Mouse (Mus musculus) erythroblast, adult 5-6 weeks (primary cell): ENCODE results near the gene Rps28. TPM values are rescaled to one million over a fixed set of nuclear protein-coding genes. Genes with fewer than 3 reads are reported as not detected.
A peak's percentile ranks its signal among the peaks of the same experiment; 100 is the strongest.

Experiments used
- ATAC-seq: replicated peaks from 2 replicates; pipeline ENCODE4 v1.8.0; 2016; ENCODE audit warnings: moderate number of reproducible peaks, mild to moderate bottlenecking, moderate TSS enrichment, inconsistent platforms; ENCODE audit not compliant: poor library complexity, low FRiP score, severe bottlenecking
- total RNA-seq, 2 experiments: library from RNA; stranded (forward) in 1 of 2; stranded (reverse) in 1 of 2; fragments of 150-400 nt in 1 of 2; fragments of 200-764, 138-1000 nt in 1 of 2; gene quantifications; 2 replicates each; pipeline versions ENCODE4 v1.2.3 to v1.2.4; 2015 to 2017; ENCODE audit warnings: low replicate concordance in 2 of 2

Gene Rps28
- total RNA-seq, 2 experiments from 2014 or later: 275 to 335 TPM

- ATAC-seq: no peak
These were observed 9.0 kb downstream of the Rps28 start for GRCm38 (mm10) chr17:33815399-33815798.

GRCm38 (mm10) chr17:33812990-33813389, 11.4 kb downstream of the Rps28 start:
- ATAC-seq: no peak

- no peak for ATAC-seq
These were observed 11.9 kb downstream of the Rps28 start for GRCm38 (mm10) chr17:33812475-33812874.

- no peak for ATAC-seq
These were observed 13.2 kb downstream of the Rps28 start for GRCm38 (mm10) chr17:33811142-33811516.

- peak; percentile 91 for ATAC-seq
These were observed 13.8 kb downstream of the Rps28 start, which contains the start of gene Kank3 for GRCm38 (mm10) chr17:33810334-33811141. Kank3 (plus strand) TSS chr17:33810519.

- no peak for ATAC-seq
These were observed 16.2 kb downstream of the Rps28 start for GRCm38 (mm10) chr17:33808192-33808591.

GRCm38 (mm10) chr17:33807181-33807888, 17.0 kb downstream of the Rps28 start:
- ATAC-seq: no peak

GRCm38 (mm10) chr17:33804745-33805144, 19.6 kb downstream of the Rps28 start:
- no peak for ATAC-seq

- no peak for ATAC-seq
These were observed 20.2 kb downstream of the Rps28 start for GRCm38 (mm10) chr17:33804205-33804604.

- ATAC-seq: peak; percentile 70; the same call in 1 of the 2 replicates
These were observed 22.1 kb downstream of the Rps28 start for GRCm38 (mm10) chr17:33802221-33802620.

GRCm38 (mm10) chr17:33799277-33799676, 25.1 kb downstream of the Rps28 start:
- no peak for ATAC-seq

- ATAC-seq: no peak
These were observed 26.1 kb downstream of the Rps28 start for GRCm38 (mm10) chr17:33798306-33798705.

GRCm38 (mm10) chr17:33788732-33789131, 35.6 kb downstream of the Rps28 start:
- ATAC-seq: no peak

- no peak for ATAC-seq
These were observed 38.0 kb downstream of the Rps28 start for GRCm38 (mm10) chr17:33786375-33786774.

GRCm38 (mm10) chr17:33784939-33785338, 39.4 kb downstream of the Rps28 start:
- ATAC-seq: no peak

- ATAC-seq: no peak
These were observed 41.0 kb downstream of the Rps28 start for GRCm38 (mm10) chr17:33783408-33783807.

GRCm38 (mm10) chr17:33782067-33782466, 42.3 kb downstream of the Rps28 start:
- ATAC-seq: no peak

GRCm38 (mm10) chr17:33781124-33781977, 43.0 kb downstream of the Rps28 start, which contains the start of gene Angptl4:
Angptl4 (minus strand) TSS chr17:33781830.
- ATAC-seq: peak; percentile 60

- ATAC-seq: no peak
These were observed 43.9 kb downstream of the Rps28 start for GRCm38 (mm10) chr17:33780431-33780830.

GRCm38 (mm10) chr17:33779967-33780295, 44.4 kb downstream of the Rps28 start:
- ATAC-seq: no peak
